ENCODE assay signal across 8 mouse cellular contexts in genomic region chr10:61965386-61965841, GRCm38 (mm10). TPM values are rescaled to one million over a fixed set of nuclear protein-coding genes. Genes with fewer than 3 reads are reported as not detected.
A peak's percentile ranks its signal among the peaks of the same experiment; 100 is the strongest.
DNase-seq lines count a peak whose midpoint lies in the region; ATAC-seq lines count a peak whose summit lies in the region.

No protein-coding gene starts in this region.

- no peak overlapping the region for H3K4me3 ChIP-seq in intestine, embryonic 16.5 days (ENCODE audit: low read length)
- H3K4me3 ChIP-seq in intestine, embryonic 15.5 days (replicated peaks) = no peak overlapping the region
- H3K4me3 ChIP-seq in embryonic facial prominence, embryonic 14.5 days (ENCODE audit: low read depth, low read length) = no peak overlapping the region
- H3K4me3 ChIP-seq in limb, embryonic 10.5 days = no peak overlapping the region

- no peak overlapping the region for H3K27ac ChIP-seq in intestine, embryonic 16.5 days (ENCODE audit: low read length)
- no peak overlapping the region for H3K27ac ChIP-seq in intestine, embryonic 15.5 days
- no peak overlapping the region for H3K27ac ChIP-seq in embryonic facial prominence, embryonic 14.5 days (replicated peaks; ENCODE audit: low read depth, low read length)
- peak overlapping the region; percentile 30; the same call in 1 of the 2 replicates for H3K27ac ChIP-seq in limb, embryonic 10.5 days

- H3K4me1 ChIP-seq in intestine, embryonic 16.5 days (ENCODE audit: control insufficient read depth, insufficient read depth, low read length) = peaks cover 8% of the 10 kb centered on the region
- peaks cover 7% of the 10 kb centered on the region for H3K4me1 ChIP-seq in intestine, embryonic 15.5 days (replicated peaks)
- no peaks in the 10 kb centered on the region for H3K4me1 ChIP-seq in embryonic facial prominence, embryonic 14.5 days (ENCODE audit: control insufficient read depth, insufficient read depth, low read length)
- H3K4me1 ChIP-seq in limb, embryonic 10.5 days = peaks cover 19% of the 10 kb centered on the region

- no peaks in the 10 kb centered on the region for H3K27me3 ChIP-seq in intestine, embryonic 16.5 days (replicated peaks; ENCODE audit: control insufficient read depth, insufficient read depth, low read length)
- H3K27me3 ChIP-seq in intestine, embryonic 15.5 days (replicated peaks) = no peaks in the 10 kb centered on the region
- H3K27me3 ChIP-seq in embryonic facial prominence, embryonic 14.5 days (replicated peaks; ENCODE audit: control insufficient read depth, insufficient read depth, low read length) = no peaks in the 10 kb centered on the region; the same call in 1 of the 2 replicates
- no peaks in the 10 kb centered on the region for H3K27me3 ChIP-seq in limb, embryonic 10.5 days (ENCODE audit: low read depth, poor library complexity, severe bottlenecking)

- 22% methylated on average over 7 of the region's 7 CpGs for WGBS in intestine, embryonic 16.5 days
- WGBS in intestine, embryonic 15.5 days = 15% methylated on average over 7 of the region's 7 CpGs
- WGBS in embryonic facial prominence, embryonic 14.5 days = 19% methylated on average over 7 of the region's 7 CpGs
- 17% methylated on average over 7 of the region's 7 CpGs for WGBS in limb, embryonic 10.5 days

- DNase-seq in cerebellum, adult 9-10 months = peak; percentile 14
- DNase-seq in embryonic facial prominence, embryonic 14.5 days (ENCODE audit: low spot score) = peak; percentile 68
- DNase-seq in limb, embryonic 10.5 days (ENCODE audit: low spot score) = no peak
- no peak for DNase-seq in urinary bladder, adult 18-20 months (ENCODE audit: low spot score in 2 of 2)
- DNase-seq in urinary bladder, postnatal 4 days (ENCODE audit: low spot score in 2 of 2) = no peak
- DNase-seq in urinary bladder, adult 2 months (ENCODE audit: low spot score) = no peak

- no peaks in the 10 kb centered on the region for H3K9me3 ChIP-seq in intestine, embryonic 16.5 days (ENCODE audit: control insufficient read depth, low read length)
- no peaks in the 10 kb centered on the region for H3K9me3 ChIP-seq in intestine, embryonic 15.5 days
- H3K9me3 ChIP-seq in embryonic facial prominence, embryonic 14.5 days (ENCODE audit: control insufficient read depth, low read length) = no peaks in the 10 kb centered on the region
- H3K9me3 ChIP-seq in limb, embryonic 10.5 days (replicated peaks) = no peaks in the 10 kb centered on the region

- peak overlapping the region; percentile 33; the same call in 1 of the 2 replicates for H3K9ac ChIP-seq in intestine, embryonic 16.5 days (ENCODE audit: low read depth, low read length)
- no peak overlapping the region for H3K9ac ChIP-seq in intestine, embryonic 15.5 days
- no peak overlapping the region for H3K9ac ChIP-seq in embryonic facial prominence, embryonic 14.5 days (ENCODE audit: low read depth, low read length)

- peak; percentile 38 for ATAC-seq in intestine, embryonic 16.5 days
- no peak; the same call in 1 of the 2 replicates for ATAC-seq in intestine, embryonic 15.5 days
- ATAC-seq in embryonic facial prominence, embryonic 14.5 days (ENCODE audit: low read depth) = peak; percentile 86

- H3K36me3 ChIP-seq in intestine, embryonic 16.5 days (ENCODE audit: control insufficient read depth, insufficient read depth, low read length) = no peaks in the 10 kb centered on the region
- no peaks in the 10 kb centered on the region for H3K36me3 ChIP-seq in intestine, embryonic 15.5 days
- no peaks in the 10 kb centered on the region for H3K36me3 ChIP-seq in embryonic facial prominence, embryonic 14.5 days (ENCODE audit: control insufficient read depth, insufficient read depth, low read length)
- no peaks in the 10 kb centered on the region for H3K36me3 ChIP-seq in limb, embryonic 10.5 days

- H3K4me2 ChIP-seq in intestine, embryonic 16.5 days (ENCODE audit: low read depth, low read length) = no peak overlapping the region
- no peak overlapping the region for H3K4me2 ChIP-seq in intestine, embryonic 15.5 days (replicated peaks)
- no peak overlapping the region for H3K4me2 ChIP-seq in embryonic facial prominence, embryonic 14.5 days (ENCODE audit: low read depth, low read length)

RNA-seq across cellular contexts. Expression of gene Col13a1, which starts 13.5 kb away (rescaled TPM):
- polyA plus RNA-seq in intestine, embryonic 16.5 days (2015; fragmentation: Nextera tagmentation; extraction: Ambion mirVana) = 4.5 and 5.7 TPM in 2 replicates
- polyA plus RNA-seq in intestine, embryonic 15.5 days (2015; fragmentation: Nextera tagmentation; extraction: Ambion mirVana) = 6.9 and 7.1 TPM in 2 replicates
- polyA plus RNA-seq in embryonic facial prominence, embryonic 14.5 days (2014; fragmentation: Nextera tagmentation; extraction: Ambion mirVana) = 7.5 and 8.7 TPM in 2 replicates
- 2.7 and 2.9 TPM in 2 replicates for polyA plus RNA-seq in limb, embryonic 10.5 days (2016; fragmentation: Nextera tagmentation; extraction: Ambion mirVana)
- polyA plus RNA-seq in urinary bladder, adult 2 months (2012; rRNA removed) = 0.40 and 0.52 TPM in 2 replicates

Comparison
In these comparisons a context has a peak if more than half of its experiments do, and no peak if none do; other contexts are left out.
1. DNase-seq: peak in cerebellum, adult 9-10 months (single experiment) and embryonic facial prominence, embryonic 14.5 days (single experiment); none in limb, embryonic 10.5 days (single experiment), urinary bladder, adult 18-20 months (0 of 2), urinary bladder, postnatal 4 days (0 of 2) and urinary bladder, adult 2 months (single experiment).